Mouse (Mus musculus) MEL-GATA-1-ER (cell line): ENCODE measurements at regions not wholly inside any gene's neighbourhood (a gene's known extent, or its start where the extent isn't known, plus 50 kb on each side); places are given as distances from the start of the nearest gene placed in this dataset.

Source experiments
- DNase-seq: peaks from one replicate; pipeline ENCODE4 v3.0.0-alpha.2; 2012; ENCODE audit warnings: low read depth; ENCODE audit errors: extremely low read depth

GRCm38 (mm10) chrX:68313486-68313885 is 364.9 kb upstream of the Fmr1 start:
- DNase-seq, result peak; percentile 56
